Mouse (Mus musculus) forebrain, embryonic 12.5 days (tissue): ENCODE measurements around the gene H1foo. TPM values are rescaled to one million over a fixed set of nuclear protein-coding genes. Genes with fewer than 3 reads are reported as not detected.
A peak's percentile ranks its signal among the peaks of the same experiment; 100 is the strongest.

ENCODE experiments used
- ATAC-seq: fragments of 200-750 bp; cut with Nextera tagmentation; 2 replicates; pipeline ENCODE4 v1.8.0; 2017; ENCODE audit warnings: moderate TSS enrichment; ENCODE audit not compliant: low FRiP score
- H3K27ac ChIP-seq: fragments of 300-500 bp; sonication (generic); 2 replicates; pipeline ENCODE4 v1.5.1; 2016; ENCODE audit warnings: mild to moderate bottlenecking
- H3K27me3 ChIP-seq: fragments of 300-500 bp; sonication (generic); 2 replicates; pipeline ENCODE4 v1.6.1; 2016; ENCODE audit warnings: mild to moderate bottlenecking
- H3K36me3 ChIP-seq: fragments of 300-500 bp; sonication (generic); replicated peaks from 2 replicates; pipeline ENCODE4 v1.6.1; 2016; ENCODE audit warnings: mild to moderate bottlenecking
- H3K4me1 ChIP-seq: fragments of 300-500 bp; sonication (generic); 2 replicates; pipeline ENCODE4 v1.6.1; 2016
- H3K4me2 ChIP-seq: fragments of 300-500 bp; sonication (generic); 2 replicates; pipeline ENCODE4 v1.6.1; 2016; ENCODE audit warnings: mild to moderate bottlenecking, moderate library complexity
- H3K4me3 ChIP-seq: fragments of 300-500 bp; sonication (generic); replicated peaks from 2 replicates; pipeline ENCODE4 v1.5.1; 2016; ENCODE audit warnings: mild to moderate bottlenecking
- H3K9ac ChIP-seq: fragments of 300-500 bp; sonication (generic); 2 replicates; pipeline ENCODE4 v1.6.1; 2016; ENCODE audit warnings: mild to moderate bottlenecking
- H3K9me3 ChIP-seq: fragments of 300-500 bp; sonication (generic); 2 replicates; pipeline ENCODE4 v1.6.1; 2016
- WGBS: fragments of 180-500 bp; shearing (Covaris S2); methylation state at CpG from one replicate; pipeline ENCODE4 v1.1.7; 2016; 5-methylcytosine and 5-hydroxymethylcytosine counted together
- polyA plus RNA-seq: library from polyadenylated mRNA; unstranded; fragments of >200 nt; fragmentation: Nextera tagmentation; extraction: Ambion mirVana; gene quantifications from 2 replicates; pipeline ENCODE4 v1.2.1, GENCODE M21; 2016

H1foo gene
- polyA plus RNA-seq, result not detected in 2 replicates

DNA sequence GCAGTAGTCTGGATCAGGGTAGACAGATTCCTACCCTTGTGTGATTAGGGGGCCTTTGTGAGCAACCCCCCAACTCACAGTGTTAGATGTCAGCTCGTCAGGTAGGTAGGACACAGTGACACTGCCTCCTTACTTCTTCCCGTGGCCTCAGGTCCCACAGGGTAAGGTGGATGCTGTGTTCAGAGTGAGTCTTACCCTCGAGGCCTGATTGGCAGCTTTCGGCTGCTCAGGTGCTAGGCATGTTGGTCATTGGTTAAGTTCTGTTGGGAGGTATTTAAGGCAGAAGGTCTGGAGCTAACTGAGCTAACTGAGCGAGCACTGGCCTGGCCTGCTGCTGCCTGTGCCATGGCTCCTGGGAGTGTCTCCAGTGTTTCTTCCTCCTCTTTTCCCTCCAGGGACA, at the start of gene H1foo:
H1foo (plus strand) TSS at position 301 of the 400 bp plus-strand sequence.
- ATAC-seq, result no peak
- Histone ChIP-seq H3K27me3 (no peaks in the 10 kb centered on the region), H3K9me3 (no peaks in the 10 kb centered on the region), H3K4me3 (no peak within 1 kb of the TSS), H3K9ac (no peak within 1 kb of the TSS), H3K36me3 (no peaks in the 10 kb centered on the region), H3K27ac (no peak within 1 kb of the TSS), H3K4me2 (no peak within 1 kb of the TSS), H3K4me1 (peaks cover 8% of the 10 kb centered on the region; the same call in 1 of the 2 replicates)
- 80% methylated on average over 5 of the region's 5 CpGs for WGBS

- ATAC-seq, result no peak
- peaks cover 13% of the 10 kb centered on the region for H3K4me1 ChIP-seq
- 30% methylated on average over 1 of the region's 1 CpGs for WGBS
- peaks cover 19% of the 10 kb centered on the region; the same call in 1 of the 2 replicates for H3K36me3 ChIP-seq
- no peak overlapping the region for H3K4me3 ChIP-seq
- no peak overlapping the region for H3K4me2 ChIP-seq
- no peak overlapping the region for H3K9ac ChIP-seq
- H3K27ac ChIP-seq, result no peak overlapping the region
- no peaks in the 10 kb centered on the region for H3K9me3 ChIP-seq
- no peaks in the 10 kb centered on the region for H3K27me3 ChIP-seq
These were observed 48.4 kb upstream of the H1foo start for GRCm38 (mm10) chr6:115896346-115896745.

GRCm38 (mm10) chr6:115897117-115897516, 47.6 kb upstream of the H1foo start:
- 85% methylated on average over 4 of the region's 4 CpGs for WGBS
- no peak overlapping the region for H3K4me2 ChIP-seq
- ATAC-seq, result no peak

DNA sequence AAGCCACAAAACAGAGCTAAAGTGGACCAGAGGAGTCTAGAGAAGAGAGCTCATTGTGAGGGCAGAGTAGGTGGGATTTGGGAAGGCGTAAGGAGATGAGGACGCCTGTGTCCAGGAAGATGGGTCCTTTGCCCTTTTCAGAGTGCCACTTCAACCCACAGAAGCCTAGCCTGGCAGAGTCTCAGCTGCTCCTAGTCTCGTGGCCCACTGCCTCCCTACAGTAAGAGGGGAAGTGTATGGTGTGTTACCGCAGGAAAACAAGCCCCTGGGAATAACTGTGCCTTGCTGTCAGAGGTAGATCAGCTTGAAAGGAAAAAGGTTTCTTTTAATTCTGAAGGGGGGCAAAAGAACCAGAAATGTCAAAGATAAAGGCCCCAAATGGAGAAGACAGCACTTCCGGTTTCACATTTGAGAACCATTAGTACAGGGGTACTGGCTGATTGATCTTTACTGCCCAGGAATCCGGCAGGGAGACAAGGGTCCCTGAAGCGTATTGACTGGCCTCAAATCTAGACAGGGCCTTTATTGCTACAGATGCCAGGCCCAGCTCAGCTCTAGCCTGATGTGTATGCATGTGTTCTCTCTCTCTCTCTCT, 46.7 kb upstream of the H1foo start:
- Histone ChIP-seq H3K36me3 (peaks cover 14% of the 10 kb centered on the region; the same call in 1 of the 2 replicates), H3K9me3 (no peaks in the 10 kb centered on the region), H3K4me2 (no peak overlapping the region), H3K27ac (no peak overlapping the region), H3K9ac (no peak overlapping the region), H3K4me3 (no peak overlapping the region), H3K27me3 (no peaks in the 10 kb centered on the region), H3K4me1 (peaks cover 4% of the 10 kb centered on the region; the same call in 1 of the 2 replicates)
- WGBS, result 83% methylated on average over 7 of the region's 7 CpGs
- no peak for ATAC-seq

More at GRCm38 (mm10) chr6:115897117-115897516, 47.6 kb upstream of the H1foo start:
- Histone ChIP-seq H3K4me3 (no peak overlapping the region), H3K9ac (no peak overlapping the region), H3K36me3 (peaks cover 17% of the 10 kb centered on the region; the same call in 1 of the 2 replicates), H3K27ac (no peak overlapping the region), H3K9me3 (no peaks in the 10 kb centered on the region), H3K27me3 (no peaks in the 10 kb centered on the region), H3K4me1 (peaks cover 10% of the 10 kb centered on the region)

- Histone ChIP-seq H3K4me1 (peaks cover 4% of the 10 kb centered on the region; the same call in 1 of the 2 replicates), H3K4me2 (no peak overlapping the region), H3K36me3 (peaks cover 11% of the 10 kb centered on the region; the same call in 1 of the 2 replicates), H3K9ac (no peak overlapping the region), H3K9me3 (no peaks in the 10 kb centered on the region), H3K27ac (no peak overlapping the region), H3K27me3 (no peaks in the 10 kb centered on the region), H3K4me3 (no peak overlapping the region)
- 34% methylated on average over 3 of the region's 3 CpGs for WGBS
- ATAC-seq, result peak; percentile 63
These were observed 43.7 kb upstream of the H1foo start for GRCm38 (mm10) chr6:115901062-115901461.

GRCm38 (mm10) chr6:115901489-115901931, 43.2 kb upstream of the H1foo start:
- H3K27me3 ChIP-seq, result no peaks in the 10 kb centered on the region
- peaks cover 12% of the 10 kb centered on the region for H3K36me3 ChIP-seq
- H3K4me3 ChIP-seq, result no peak overlapping the region
- 0 out of 2 replicates have a peak overlapping the region, but pooled peaks have one; percentile 12 for H3K9ac ChIP-seq
- ATAC-seq, result no peak
- WGBS, result 87% methylated on average over 8 of the region's 8 CpGs
- no peaks in the 10 kb centered on the region for H3K9me3 ChIP-seq
- no peak overlapping the region for H3K4me2 ChIP-seq
- H3K4me1 ChIP-seq, result peaks cover 4% of the 10 kb centered on the region; the same call in 1 of the 2 replicates
- no peak overlapping the region for H3K27ac ChIP-seq

DNA sequence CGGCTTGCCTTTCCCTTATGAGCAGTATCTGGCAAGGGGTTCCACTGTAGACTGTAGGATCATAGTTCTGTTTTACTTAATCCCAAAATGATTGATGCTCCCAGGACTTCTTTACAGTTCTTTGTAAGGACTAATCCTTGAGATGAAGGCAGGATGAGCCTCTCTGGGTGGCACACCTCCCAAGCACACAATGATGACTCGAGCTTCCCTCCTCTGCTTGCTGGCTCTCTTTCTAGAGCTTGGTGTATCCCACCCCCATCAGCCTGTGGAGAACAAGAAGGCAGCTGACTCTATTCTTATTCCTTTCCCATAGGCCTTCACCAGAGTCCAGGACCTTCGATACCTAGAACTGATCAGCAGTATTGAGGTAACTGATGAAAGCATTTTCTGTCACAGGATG, 42.2 kb upstream of the H1foo start:
- Histone ChIP-seq H3K4me1 (peaks cover 4% of the 10 kb centered on the region; the same call in 1 of the 2 replicates), H3K27ac (no peak overlapping the region), H3K4me2 (no peak overlapping the region), H3K9me3 (no peaks in the 10 kb centered on the region), H3K27me3 (no peaks in the 10 kb centered on the region), H3K36me3 (peaks cover 19% of the 10 kb centered on the region), H3K4me3 (no peak overlapping the region), H3K9ac (no peak overlapping the region)
- WGBS, result 70% methylated on average over 3 of the region's 3 CpGs
- no peak for ATAC-seq

- no peak overlapping the region for H3K27ac ChIP-seq
- H3K4me1 ChIP-seq, result peaks cover 4% of the 10 kb centered on the region; the same call in 1 of the 2 replicates
- no peaks in the 10 kb centered on the region for H3K27me3 ChIP-seq
- whole genome bisulfite sequencing, result 87% methylated on average over 6 of the region's 6 CpGs
- no peak overlapping the region for H3K9ac ChIP-seq
- peaks cover 21% of the 10 kb centered on the region for H3K36me3 ChIP-seq
- H3K4me3 ChIP-seq, result no peak overlapping the region
- ATAC-seq, result no peak
- no peak overlapping the region for H3K4me2 ChIP-seq
- no peaks in the 10 kb centered on the region for H3K9me3 ChIP-seq
These were observed 39.2 kb upstream of the H1foo start for GRCm38 (mm10) chr6:115905568-115905967.

DNA sequence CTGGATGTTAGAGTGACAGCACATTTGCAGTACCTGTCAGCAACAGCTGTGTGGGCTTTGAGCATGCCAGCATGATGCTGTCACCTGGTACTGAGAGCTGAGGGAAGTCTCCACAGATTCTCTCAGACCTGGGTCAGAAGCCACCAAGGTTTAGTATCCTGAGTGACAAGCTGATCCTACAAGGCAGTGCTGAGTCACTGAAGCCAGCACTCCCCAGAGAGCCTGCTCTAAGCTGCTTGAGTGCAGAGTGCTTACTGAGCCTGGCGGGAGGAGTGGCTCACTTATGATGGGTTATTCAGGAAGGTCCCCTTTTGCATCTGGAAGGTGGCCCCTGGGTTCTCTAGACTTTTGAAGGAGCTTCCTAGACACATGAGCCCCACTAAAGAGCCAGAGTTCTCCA, 38.3 kb upstream of the H1foo start:
- Histone ChIP-seq H3K4me3 (no peak overlapping the region), H3K4me1 (peaks cover 3% of the 10 kb centered on the region; the same call in 1 of the 2 replicates), H3K9ac (no peak overlapping the region), H3K27me3 (no peaks in the 10 kb centered on the region), H3K36me3 (peaks cover 22% of the 10 kb centered on the region), H3K9me3 (no peaks in the 10 kb centered on the region), H3K4me2 (no peak overlapping the region), H3K27ac (no peak overlapping the region)
- 81% methylated on average over 1 of the region's 1 CpGs for WGBS
- ATAC-seq, result no peak

DNA sequence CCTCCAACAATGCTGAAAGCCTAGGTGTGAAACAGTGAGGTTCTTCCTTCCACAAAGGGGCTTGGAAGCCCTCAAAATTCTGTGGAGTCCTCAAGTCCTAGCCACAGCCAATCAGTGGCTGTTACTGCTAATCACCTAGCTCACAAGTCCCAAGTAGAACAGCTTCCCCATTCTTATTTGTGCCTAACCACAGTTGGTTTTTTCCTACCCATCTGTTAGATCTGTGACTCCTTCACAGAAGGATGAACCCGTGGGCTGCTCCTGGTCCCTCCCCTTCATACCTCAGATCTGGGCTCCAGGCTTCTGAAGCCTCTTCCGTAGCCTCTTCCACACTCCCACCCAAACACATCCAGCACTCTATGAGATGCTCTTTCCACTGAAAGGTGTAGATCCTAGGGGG, 37.9 kb upstream of the H1foo start:
- no peak for ATAC-seq
- Histone ChIP-seq H3K4me1 (no peaks in the 10 kb centered on the region), H3K9ac (no peak overlapping the region), H3K36me3 (peaks cover 22% of the 10 kb centered on the region), H3K4me2 (no peak overlapping the region), H3K4me3 (no peak overlapping the region), H3K9me3 (no peaks in the 10 kb centered on the region), H3K27me3 (no peaks in the 10 kb centered on the region), H3K27ac (no peak overlapping the region)
- WGBS, result 89% methylated on average over 2 of the region's 2 CpGs

DNA sequence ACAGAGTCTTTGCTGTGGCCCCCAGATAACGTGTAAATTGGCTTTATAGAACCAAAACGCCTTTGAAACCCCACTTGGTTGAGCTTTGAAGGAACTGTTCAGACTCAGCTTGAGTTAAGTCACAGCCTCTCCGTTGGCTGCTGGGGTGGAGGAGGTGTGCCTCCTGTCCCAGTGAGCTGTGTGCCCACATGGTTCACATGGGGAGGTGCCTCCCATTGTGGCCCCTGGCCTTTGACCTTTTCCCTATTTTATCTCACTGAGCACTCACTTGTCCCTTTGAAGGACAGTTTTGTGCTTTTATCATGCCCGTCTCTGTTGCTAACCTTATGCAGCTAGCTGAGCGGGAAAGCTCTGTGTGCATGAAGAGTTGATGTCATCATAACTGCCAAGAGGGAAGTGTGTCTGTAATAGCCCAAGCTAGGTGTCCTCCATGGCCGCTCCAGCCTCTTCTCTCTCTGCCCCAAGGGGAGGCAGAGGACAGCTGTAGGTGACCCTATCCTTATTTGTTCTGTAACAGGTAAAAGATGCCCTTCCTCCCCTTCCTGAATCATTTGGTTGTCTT, 36.2 kb upstream of the H1foo start:
- Histone ChIP-seq H3K27ac (no peak overlapping the region), H3K4me2 (no peak overlapping the region), H3K4me3 (no peak overlapping the region), H3K27me3 (no peaks in the 10 kb centered on the region), H3K36me3 (peaks cover 22% of the 10 kb centered on the region), H3K9ac (no peak overlapping the region), H3K4me1 (no peaks in the 10 kb centered on the region), H3K9me3 (no peaks in the 10 kb centered on the region)
- WGBS, result 47% methylated on average over 6 of the region's 6 CpGs
- ATAC-seq, result no peak

GRCm38 (mm10) chr6:115909052-115909451, 35.7 kb upstream of the H1foo start:
- no peak overlapping the region for H3K27ac ChIP-seq
- WGBS, result 53% methylated on average over 3 of the region's 3 CpGs

More at GRCm38 (mm10) chr6:115909052-115909451, 35.7 kb upstream of the H1foo start:
- Histone ChIP-seq H3K4me2 (no peak overlapping the region), H3K4me3 (no peak overlapping the region), H3K27me3 (no peaks in the 10 kb centered on the region), H3K9ac (no peak overlapping the region), H3K9me3 (no peaks in the 10 kb centered on the region), H3K36me3 (peaks cover 22% of the 10 kb centered on the region), H3K4me1 (no peaks in the 10 kb centered on the region; the same call in 1 of the 2 replicates)
- ATAC-seq, result no peak
